Mouse (Mus musculus): Measurements from ENCODE around the gene Dlx6. TPM values are rescaled to one million over a fixed set of nuclear protein-coding genes. Genes with fewer than 3 reads are reported as not detected.

Gene Dlx6
- polyA plus RNA-seq, 1 experiment from 2014 or later, result not detected

DNA sequence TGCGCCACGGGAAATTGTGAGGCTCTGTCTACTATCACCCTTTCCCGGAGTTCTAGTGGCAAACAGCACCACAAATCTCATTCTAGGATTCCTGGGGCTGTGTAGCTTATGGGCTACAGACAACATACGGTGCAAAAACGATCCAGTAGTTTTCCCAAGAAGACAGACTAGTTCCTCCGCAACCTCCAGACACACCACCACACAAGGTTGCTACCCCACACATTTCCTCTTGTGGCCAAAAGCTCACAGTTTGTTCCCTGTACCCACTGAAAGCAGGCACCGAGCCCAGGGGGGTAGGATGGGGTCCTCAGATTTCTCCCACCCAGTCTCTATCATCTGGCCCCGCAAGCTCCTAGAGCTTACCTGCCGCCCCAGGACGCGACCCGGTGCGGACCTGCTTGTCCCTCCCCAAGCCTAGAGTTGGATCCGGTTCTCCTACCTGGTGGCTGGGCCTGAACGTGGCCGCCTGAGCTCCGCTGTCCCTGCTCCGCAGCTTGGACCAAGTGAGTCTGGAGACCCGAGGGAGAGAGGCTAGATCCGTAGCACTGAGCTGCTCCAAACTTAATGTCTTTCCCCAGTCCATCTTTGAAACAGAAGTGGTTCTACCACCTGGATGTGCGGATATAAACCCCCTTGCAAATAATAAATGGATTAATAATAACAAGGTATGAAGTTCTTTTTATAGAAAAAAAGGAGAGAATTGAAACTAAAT is 1.9 kb upstream of the Dlx6 start:
- H3K4me1 ChIP-seq, result peaks cover 20% of the 10 kb centered on the region
- no peaks in the 10 kb centered on the region for H3K36me3 ChIP-seq
- peaks cover 97% of the 10 kb centered on the region for H3K27me3 ChIP-seq
- no peak overlapping the region for H3K4me2 ChIP-seq
- under 1% methylated on average over 21 of the region's 21 CpGs for WGBS
- no peak overlapping the region for H3K27ac ChIP-seq
- no peak for ATAC-seq (ENCODE audit: borderline replicate concordance, extremely low read depth, low FRiP score, low TSS enrichment)
- H3K4me3 ChIP-seq, result no peak overlapping the region
- H3K9me3 ChIP-seq, result no peaks in the 10 kb centered on the region
- H3K9ac ChIP-seq, result no peak overlapping the region

DNA sequence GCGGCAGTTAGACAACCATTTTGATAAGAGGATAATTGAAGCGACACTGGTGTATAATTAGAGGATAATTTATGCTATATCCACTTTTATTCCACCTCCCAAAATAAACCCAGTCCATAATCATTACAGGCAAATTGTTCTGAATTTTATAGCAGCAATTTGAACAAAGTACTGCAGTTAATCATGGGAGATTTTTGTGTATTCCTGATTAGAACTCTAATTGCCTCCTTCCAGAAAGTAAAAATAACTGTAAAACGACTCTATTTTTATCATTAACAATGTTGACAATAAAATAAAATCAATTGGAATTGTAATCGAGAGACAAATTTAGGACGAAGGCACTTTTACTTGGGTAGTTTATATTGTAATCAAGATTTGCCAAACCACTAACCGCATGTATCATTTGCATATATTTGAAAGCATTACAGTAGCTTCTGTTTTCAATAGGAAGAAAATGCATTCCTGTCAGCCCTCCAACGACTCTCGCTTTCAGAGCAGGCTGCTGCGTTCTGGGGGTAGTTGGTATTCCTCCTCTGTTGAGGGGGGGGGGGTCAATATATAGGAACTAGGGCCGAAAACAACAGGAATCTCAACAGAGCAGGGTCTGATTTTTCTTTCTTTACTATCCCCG is 1.2 kb upstream of the Dlx6 start:
- WGBS, result 5% methylated on average over 11 of the region's 11 CpGs

DNA sequence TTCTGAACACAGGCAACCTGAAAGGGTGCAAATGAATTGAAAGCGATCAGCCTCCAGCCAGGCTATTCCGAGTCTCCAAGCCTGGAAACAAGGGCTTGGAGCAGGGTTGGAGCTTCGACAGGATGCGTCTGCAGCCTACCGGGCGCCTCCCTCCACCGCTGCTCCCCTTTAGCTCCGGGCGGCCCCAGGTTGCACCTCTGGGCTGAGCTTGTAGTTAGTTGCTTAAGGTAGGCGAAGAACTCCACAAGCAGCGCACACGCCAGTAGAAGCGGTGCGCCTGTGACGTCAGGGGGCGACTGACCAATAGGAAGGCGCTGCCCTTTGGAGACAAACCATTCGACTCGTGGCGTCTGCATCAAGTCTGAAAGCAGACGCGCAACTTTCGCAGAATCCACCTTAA is 523 bp upstream of the Dlx6 start:
- Histone ChIP-seq H3K27me3 (peaks cover 96% of the 10 kb centered on the region), H3K4me2 (peak overlapping the region; percentile 72), H3K9me3 (no peaks in the 10 kb centered on the region), H3K4me3 (peak overlapping the region; percentile 35), H3K4me1 (peaks cover 20% of the 10 kb centered on the region), H3K36me3 (no peaks in the 10 kb centered on the region), H3K9ac (no peak overlapping the region), H3K27ac (no peak overlapping the region)
- peak; percentile 33; the same call in 1 of the 2 replicates for ATAC-seq (ENCODE audit: borderline replicate concordance, extremely low read depth, low FRiP score, low TSS enrichment)
- 2% methylated on average over 23 of the region's 23 CpGs for WGBS

More for the DNA sequence above, 1.2 kb upstream of the Dlx6 start:
- no peak for ATAC-seq (ENCODE audit: borderline replicate concordance, extremely low read depth, low FRiP score, low TSS enrichment)
- Histone ChIP-seq H3K4me3 (no peak overlapping the region), H3K4me1 (peaks cover 20% of the 10 kb centered on the region), H3K36me3 (no peaks in the 10 kb centered on the region), H3K27me3 (peaks cover 97% of the 10 kb centered on the region), H3K9me3 (no peaks in the 10 kb centered on the region), H3K27ac (no peak overlapping the region), H3K4me2 (no peak overlapping the region), H3K9ac (no peak overlapping the region)

DNA sequence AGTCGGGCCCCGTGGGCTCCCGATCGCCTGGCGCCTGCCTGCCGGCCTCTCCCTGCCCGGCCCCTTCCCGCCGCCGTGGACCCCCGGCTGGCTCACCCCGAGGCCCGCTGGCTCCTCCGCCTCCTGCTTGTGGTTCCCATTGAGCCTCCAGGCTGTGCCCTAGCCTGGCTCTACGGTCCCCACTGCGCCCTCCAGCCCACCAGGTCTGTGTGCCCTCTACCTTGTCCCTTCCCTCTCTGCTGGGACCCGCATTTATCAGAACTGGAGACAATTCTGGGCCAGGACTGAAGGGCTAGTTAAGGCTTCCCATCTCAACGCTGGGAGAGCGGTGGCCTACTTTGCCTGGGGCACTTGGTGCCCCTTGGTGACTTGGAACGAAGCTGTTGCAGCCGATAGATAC is 821 bp downstream of the Dlx6 start:
- H3K36me3 ChIP-seq, result no peaks in the 10 kb centered on the region
- no peak overlapping the region for H3K9ac ChIP-seq
- peak overlapping the region; percentile 35 for H3K4me3 ChIP-seq
- peak; percentile 19; the same call in 1 of the 2 replicates for ATAC-seq (ENCODE audit: borderline replicate concordance, extremely low read depth, low FRiP score, low TSS enrichment)
- no peaks in the 10 kb centered on the region for H3K9me3 ChIP-seq
- WGBS, result 2% methylated on average over 15 of the region's 21 CpGs
- no peak overlapping the region for H3K27ac ChIP-seq
- peaks cover 20% of the 10 kb centered on the region for H3K4me1 ChIP-seq
- peaks cover 92% of the 10 kb centered on the region for H3K27me3 ChIP-seq
- peak overlapping the region; percentile 72 for H3K4me2 ChIP-seq

DNA sequence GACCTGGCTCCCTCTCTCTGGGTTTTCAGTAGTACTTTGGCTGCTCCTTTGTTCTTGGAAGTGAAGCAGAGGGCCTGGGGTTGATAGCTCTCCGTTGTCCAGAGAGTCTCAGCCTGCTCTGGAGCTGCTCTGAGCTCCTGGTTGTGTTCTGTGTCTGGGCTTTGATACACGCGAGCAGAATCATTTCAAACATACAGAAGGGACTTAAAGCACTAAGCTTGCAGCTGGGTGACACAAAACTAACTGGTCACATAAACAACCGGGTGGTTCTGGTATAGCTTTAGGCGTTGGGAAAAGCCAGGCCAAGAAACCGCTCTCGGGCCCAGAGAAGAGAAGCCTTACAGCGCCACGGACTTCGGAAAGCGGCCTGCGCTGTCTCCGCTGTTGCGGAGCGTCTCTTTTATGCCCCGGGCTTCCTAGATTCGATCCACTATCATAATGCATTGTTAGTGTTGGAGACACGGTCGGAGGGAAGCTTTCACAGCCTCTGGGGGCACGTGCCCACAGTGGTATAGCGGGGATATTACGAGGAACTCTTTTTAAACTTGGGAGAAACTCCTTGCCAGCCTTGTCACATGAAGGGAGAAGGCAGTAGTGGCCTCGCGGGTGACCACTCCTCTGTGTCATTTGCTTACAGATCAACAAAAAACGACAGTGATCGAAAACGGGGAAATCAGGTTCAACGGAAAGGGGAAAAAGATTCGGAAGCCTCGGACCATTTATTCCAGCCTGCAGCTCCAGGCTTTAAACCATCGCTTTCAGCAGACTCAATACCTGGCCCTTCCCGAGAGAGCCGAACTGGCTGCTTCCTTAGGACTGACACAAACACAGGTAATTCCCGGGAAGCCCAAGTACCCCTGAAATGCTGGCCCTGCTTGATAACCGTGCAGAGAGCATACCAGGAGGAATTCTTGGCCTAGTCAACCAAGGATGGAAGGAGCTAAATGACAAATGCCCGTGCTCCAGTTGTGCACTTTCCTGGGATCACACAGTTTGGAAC is 1.6 kb downstream of the Dlx6 start:
- Histone ChIP-seq H3K4me1 (peaks cover 20% of the 10 kb centered on the region), H3K27me3 (peaks cover 92% of the 10 kb centered on the region), H3K9me3 (no peaks in the 10 kb centered on the region), H3K27ac (no peak overlapping the region), H3K9ac (no peak overlapping the region), H3K4me2 (no peak overlapping the region), H3K36me3 (no peaks in the 10 kb centered on the region), H3K4me3 (no peak overlapping the region)
- WGBS, result 4% methylated on average over 36 of the region's 36 CpGs
- no peak for ATAC-seq (ENCODE audit: borderline replicate concordance, extremely low read depth, low FRiP score, low TSS enrichment)

DNA sequence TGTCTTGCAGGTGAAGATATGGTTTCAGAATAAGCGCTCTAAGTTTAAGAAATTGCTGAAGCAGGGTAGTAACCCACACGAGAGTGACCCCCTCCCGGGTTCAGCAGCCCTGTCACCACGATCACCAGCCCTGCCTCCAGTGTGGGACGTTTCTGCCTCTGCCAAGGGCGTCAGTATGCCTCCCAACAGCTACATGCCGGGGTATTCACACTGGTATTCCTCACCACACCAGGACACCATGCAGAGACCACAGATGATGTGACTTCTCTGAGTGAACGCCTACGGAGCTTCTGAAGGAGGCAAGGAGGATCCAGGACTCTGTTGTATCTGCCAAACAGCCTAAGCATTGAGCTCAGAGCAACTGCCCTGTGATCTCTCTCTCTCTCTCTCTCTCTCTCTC is 3.9 kb downstream of the Dlx6 start:
- no peak for ATAC-seq (ENCODE audit: borderline replicate concordance, extremely low read depth, low FRiP score, low TSS enrichment)
- no peak overlapping the region for H3K9ac ChIP-seq
- H3K4me1 ChIP-seq, result peaks cover 13% of the 10 kb centered on the region
- H3K9me3 ChIP-seq, result no peaks in the 10 kb centered on the region
- WGBS, result 2% methylated on average over 9 of the region's 9 CpGs
- H3K36me3 ChIP-seq, result no peaks in the 10 kb centered on the region
- peaks cover 94% of the 10 kb centered on the region for H3K27me3 ChIP-seq
- H3K4me3 ChIP-seq, result no peak overlapping the region
- no peak overlapping the region for H3K4me2 ChIP-seq
- no peak overlapping the region for H3K27ac ChIP-seq

DNA sequence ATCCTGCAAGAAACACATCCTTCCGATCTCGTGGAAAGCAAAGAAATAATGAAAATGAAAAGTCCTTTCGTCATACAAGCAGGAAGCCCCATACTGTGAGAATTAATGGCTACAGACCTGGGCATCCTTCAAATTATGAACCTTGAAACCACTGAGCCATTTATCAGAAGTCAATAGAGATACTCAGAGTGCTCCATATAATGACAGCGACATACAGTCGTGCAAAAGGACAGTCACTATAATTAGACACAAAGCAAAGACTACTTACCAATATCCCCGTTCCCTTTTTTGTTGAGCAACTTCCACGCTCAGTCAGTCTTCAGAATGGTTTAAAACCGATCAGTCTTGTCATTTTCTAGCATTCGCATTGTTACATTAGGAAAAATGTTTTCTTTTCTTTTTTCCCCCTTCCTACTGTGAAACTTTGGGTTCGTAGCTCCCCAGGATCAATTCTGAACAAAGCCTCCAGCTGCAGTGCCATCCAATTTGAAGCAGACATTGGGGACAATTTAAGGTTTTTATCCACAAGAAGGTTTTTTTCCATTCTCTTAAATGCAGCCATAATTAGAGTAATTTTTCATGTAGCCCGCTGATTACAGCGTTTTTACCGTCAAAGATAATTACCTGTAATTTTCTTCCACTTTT is 6.0 kb downstream of the Dlx6 start:
- Histone ChIP-seq H3K36me3 (no peaks in the 10 kb centered on the region), H3K4me2 (no peak overlapping the region), H3K27ac (no peak overlapping the region), H3K9me3 (no peaks in the 10 kb centered on the region), H3K27me3 (peaks cover 94% of the 10 kb centered on the region), H3K4me3 (no peak overlapping the region), H3K4me1 (no peaks in the 10 kb centered on the region), H3K9ac (no peak overlapping the region)
- no peak for ATAC-seq (ENCODE audit: borderline replicate concordance, extremely low read depth, low FRiP score, low TSS enrichment)
- WGBS, result 4% methylated on average over 13 of the region's 13 CpGs

DNA sequence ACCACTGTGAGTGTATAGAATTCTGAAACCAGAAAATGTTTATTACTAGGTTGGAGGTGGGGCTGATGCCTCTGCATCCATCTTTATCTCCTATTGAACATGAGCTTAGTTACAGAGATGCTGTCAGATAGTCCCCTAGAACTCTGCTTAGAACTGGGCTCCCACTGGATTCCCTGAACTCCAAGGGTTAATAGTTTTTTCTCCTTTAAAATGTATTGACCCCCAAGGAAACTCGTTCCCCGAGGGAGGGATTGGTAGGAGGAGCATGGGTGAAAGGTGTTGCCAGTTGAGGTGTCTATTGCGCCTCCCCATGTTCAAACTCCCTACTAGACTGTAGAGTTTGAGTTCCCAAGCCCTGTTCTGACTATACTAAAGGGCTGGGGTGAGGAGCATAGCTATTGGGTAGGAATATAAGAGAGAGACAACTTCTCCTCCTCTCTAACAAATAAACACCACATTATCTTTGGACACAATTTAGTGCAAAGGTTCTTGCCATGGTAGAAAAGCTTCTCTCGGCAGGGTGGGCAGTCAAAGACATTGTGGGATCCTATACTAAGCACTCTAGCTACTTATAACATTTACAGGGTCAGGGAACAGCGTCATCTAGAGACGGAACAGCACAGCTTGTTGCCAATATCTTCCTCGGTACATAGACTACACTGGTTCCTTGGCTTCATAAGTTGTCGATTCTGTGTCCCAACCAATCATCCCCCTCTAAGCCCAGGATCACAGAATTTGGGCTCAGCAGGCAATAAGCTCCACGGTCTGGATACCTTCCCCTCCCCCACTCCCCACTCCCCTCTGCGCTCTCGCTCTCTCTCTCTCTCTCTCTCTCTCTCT is 7.0 kb downstream of the Dlx6 start:
- H3K27me3 ChIP-seq, result peaks cover 94% of the 10 kb centered on the region
- under 1% methylated on average over 11 of the region's 11 CpGs for WGBS
- no peaks in the 10 kb centered on the region for H3K9me3 ChIP-seq
- no peak overlapping the region for H3K27ac ChIP-seq
- no peak for ATAC-seq (ENCODE audit: borderline replicate concordance, extremely low read depth, low FRiP score, low TSS enrichment)
- no peak overlapping the region for H3K4me2 ChIP-seq
- no peak overlapping the region for H3K4me3 ChIP-seq
- no peaks in the 10 kb centered on the region for H3K4me1 ChIP-seq
- no peaks in the 10 kb centered on the region for H3K36me3 ChIP-seq
- H3K9ac ChIP-seq, result no peak overlapping the region

DNA sequence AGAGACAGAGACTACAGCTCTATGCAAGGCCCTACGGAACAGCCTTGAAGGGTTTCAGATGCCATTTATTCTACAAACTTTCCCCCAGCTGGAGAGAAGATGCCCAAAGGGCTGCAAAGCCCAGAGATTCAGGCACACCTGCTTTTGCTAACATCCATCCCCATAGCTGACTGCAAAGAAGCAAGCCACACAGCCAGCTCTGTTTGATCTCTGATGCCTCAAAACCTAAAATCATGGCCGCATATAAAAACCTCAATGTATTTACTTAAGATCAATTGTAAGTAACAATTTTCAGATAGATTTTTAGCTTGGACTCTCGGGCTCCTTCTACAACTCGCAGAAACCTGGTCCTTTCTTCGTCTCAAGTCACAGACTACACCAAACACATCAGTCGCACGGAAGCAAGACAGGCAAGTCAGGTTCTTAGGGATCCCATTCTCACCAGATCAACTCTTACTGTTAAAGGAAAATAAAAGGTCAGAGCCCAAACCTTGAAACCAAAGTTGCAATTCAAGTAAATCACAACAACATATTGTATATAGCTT is 7.8 kb downstream of the Dlx6 start:
- H3K27ac ChIP-seq, result no peak overlapping the region
- H3K36me3 ChIP-seq, result no peaks in the 10 kb centered on the region
- H3K4me3 ChIP-seq, result no peak overlapping the region
- H3K4me1 ChIP-seq, result no peaks in the 10 kb centered on the region
- no peaks in the 10 kb centered on the region for H3K9me3 ChIP-seq
- no peak overlapping the region for H3K4me2 ChIP-seq
- ATAC-seq (ENCODE audit: borderline replicate concordance, extremely low read depth, low FRiP score, low TSS enrichment), result no peak
- peaks cover 94% of the 10 kb centered on the region for H3K27me3 ChIP-seq
- 2% methylated on average over 7 of the region's 7 CpGs for WGBS
- no peak overlapping the region for H3K9ac ChIP-seq

DNA sequence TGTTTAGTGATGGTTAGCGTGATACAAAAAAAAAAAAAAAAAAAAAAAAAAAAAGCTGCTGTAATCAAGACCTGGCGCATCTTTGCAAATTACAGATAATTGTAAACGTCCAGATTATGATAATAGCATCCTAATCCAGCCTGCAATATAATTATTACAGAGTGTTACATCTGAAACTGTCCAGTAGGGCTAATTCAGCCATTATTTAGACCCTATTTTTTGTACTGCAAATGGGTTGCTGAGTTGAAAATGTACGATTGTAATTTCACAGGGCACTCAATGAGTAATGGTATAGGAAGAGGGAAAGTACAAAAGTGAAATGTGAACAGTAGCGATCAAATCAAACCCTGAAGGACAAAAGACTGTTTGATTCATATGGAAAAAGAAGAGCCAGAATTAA is 8.6 kb downstream of the Dlx6 start:
- Histone ChIP-seq H3K9me3 (no peaks in the 10 kb centered on the region), H3K9ac (no peak overlapping the region), H3K27me3 (peaks cover 94% of the 10 kb centered on the region), H3K36me3 (no peaks in the 10 kb centered on the region), H3K4me1 (no peaks in the 10 kb centered on the region), H3K27ac (no peak overlapping the region), H3K4me2 (no peak overlapping the region), H3K4me3 (no peak overlapping the region)
- WGBS, result 6% methylated on average over 5 of the region's 5 CpGs
- ATAC-seq (ENCODE audit: borderline replicate concordance, extremely low read depth, low FRiP score, low TSS enrichment), result no peak
